Comparison of ENCODE assay signal across 18 mouse cellular contexts in the genomic region with DNA sequence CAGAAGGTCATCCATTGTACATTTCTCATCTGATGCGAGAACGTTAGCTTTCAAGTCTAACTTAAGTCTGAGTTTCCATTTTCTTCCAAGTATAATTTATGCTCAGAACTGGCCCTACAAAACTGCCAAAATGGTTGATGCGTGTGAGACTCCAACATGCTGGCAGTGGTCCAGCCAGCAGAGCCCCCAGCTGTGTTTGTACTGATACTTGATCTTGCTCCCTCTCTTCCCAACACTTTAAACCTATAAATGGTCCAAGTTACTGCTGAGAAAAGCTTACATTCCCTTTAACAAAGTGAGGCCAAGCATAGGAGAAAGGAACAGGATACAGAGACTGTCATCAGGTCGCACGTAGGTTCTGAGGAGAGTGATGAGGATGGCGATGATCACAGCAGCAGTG.
DNase-seq lines count a peak whose midpoint lies in the region; ATAC-seq and TF ChIP-seq lines count a peak whose summit lies in the region.
"Had no signal": no experiment of that assay in that cellular context is flagged by ENCODE, and none has a peak within 500 bp of the region (broad histone marks: within the 10 kb centered on the region; RNA-seq: fewer than 3 reads in every experiment).

No protein-coding gene starts in this region.

- H3K4me2 ChIP-seq in forebrain, embryonic 14.5 days (ENCODE audit: low read length) = no peak overlapping the region
- no peak overlapping the region for H3K4me2 ChIP-seq in forebrain, postnatal 0 days (ENCODE audit: low read depth)
- no peak overlapping the region for H3K4me2 ChIP-seq in kidney, postnatal 0 days (ENCODE audit: low read length)
- H3K4me2 ChIP-seq in midbrain, postnatal 0 days (ENCODE audit: low read depth, low read length, poor library complexity, severe bottlenecking) = no peak overlapping the region
- no peak overlapping the region for H3K4me2 ChIP-seq in midbrain, embryonic 13.5 days (replicated peaks)
- H3K4me2 ChIP-seq in stomach, embryonic 16.5 days (ENCODE audit: low read depth, low read length) = no peak overlapping the region
- H3K4me2 ChIP-seq: forebrain, embryonic 12.5 days; heart, embryonic 11.5 days; liver, embryonic 13.5 days; midbrain, embryonic 12.5 days had no signal

- no peak for TF ChIP-seq CTCF in forebrain, postnatal 0 days (IDR thresholded peaks at IDR 0.05; ENCODE audit: low read depth)
- TF ChIP-seq CTCF in kidney, postnatal 0 days (IDR thresholded peaks at IDR 0.05; ENCODE audit: low read depth) = no peak
- no peak for TF ChIP-seq CTCF in midbrain, postnatal 0 days (IDR thresholded peaks at IDR 0.05)

- no peak overlapping the region for H3K9ac ChIP-seq in forebrain, embryonic 14.5 days (ENCODE audit: low read length)
- no peak overlapping the region for H3K9ac ChIP-seq in forebrain, postnatal 0 days
- no peak overlapping the region for H3K9ac ChIP-seq in kidney, postnatal 0 days (ENCODE audit: low read depth, low read length)
- no peak overlapping the region for H3K9ac ChIP-seq in midbrain, postnatal 0 days (replicated peaks; ENCODE audit: low read length, poor library complexity, severe bottlenecking)
- no peak overlapping the region for H3K9ac ChIP-seq in midbrain, embryonic 13.5 days (replicated peaks)
- no peak overlapping the region for H3K9ac ChIP-seq in stomach, embryonic 16.5 days (ENCODE audit: low read length)
- H3K9ac ChIP-seq: forebrain, embryonic 12.5 days; liver, embryonic 13.5 days; midbrain, embryonic 12.5 days had no signal

- ATAC-seq in forebrain, embryonic 14.5 days = no peak
- ATAC-seq in forebrain, postnatal 0 days = no peak
- no peak; the same call in 1 of the 2 replicates for ATAC-seq in kidney, postnatal 0 days (replicated peaks; ENCODE audit: low FRiP score, low read depth)
- ATAC-seq in midbrain, postnatal 0 days (ENCODE audit: low FRiP score) = no peak
- no peak for ATAC-seq in midbrain, embryonic 13.5 days
- peak; percentile 68; the same call in 1 of the 2 replicates for ATAC-seq in stomach, embryonic 16.5 days (ENCODE audit: insufficient read depth, low FRiP score)

- H3K4me3 ChIP-seq in forebrain, embryonic 14.5 days (ENCODE audit: low read depth, low read length) = no peak overlapping the region
- H3K4me3 ChIP-seq in forebrain, postnatal 0 days (ENCODE audit: low read depth, low read length) = no peak overlapping the region
- no peak overlapping the region for H3K4me3 ChIP-seq in kidney, postnatal 0 days (replicated peaks; ENCODE audit: low read depth, low read length)
- no peak overlapping the region for H3K4me3 ChIP-seq in midbrain, postnatal 0 days (ENCODE audit: low read depth, low read length)
- no peak overlapping the region for H3K4me3 ChIP-seq in midbrain, embryonic 13.5 days (replicated peaks)
- H3K4me3 ChIP-seq in stomach, embryonic 16.5 days (replicated peaks; ENCODE audit: low read length) = no peak overlapping the region
- H3K4me3 ChIP-seq: forebrain, embryonic 12.5 days; liver, embryonic 13.5 days; midbrain, embryonic 12.5 days had no signal

- no peaks in the 10 kb centered on the region for H3K9me3 ChIP-seq in forebrain, embryonic 14.5 days (replicated peaks; ENCODE audit: control insufficient read depth, low read length)
- H3K9me3 ChIP-seq in forebrain, postnatal 0 days (ENCODE audit: low read length) = no peaks in the 10 kb centered on the region
- no peaks in the 10 kb centered on the region for H3K9me3 ChIP-seq in kidney, postnatal 0 days (replicated peaks; ENCODE audit: low read length)
- no peaks in the 10 kb centered on the region for H3K9me3 ChIP-seq in midbrain, postnatal 0 days (ENCODE audit: low read length)
- H3K9me3 ChIP-seq in midbrain, embryonic 13.5 days = no peaks in the 10 kb centered on the region
- no peaks in the 10 kb centered on the region; the same call in 1 of the 2 replicates for H3K9me3 ChIP-seq in stomach, embryonic 16.5 days (replicated peaks; ENCODE audit: control insufficient read depth, low read length)
- H3K9me3 ChIP-seq: forebrain, embryonic 12.5 days; liver, embryonic 13.5 days; midbrain, embryonic 12.5 days had no signal

- WGBS in forebrain, embryonic 14.5 days = 68% methylated on average over 6 of the region's 6 CpGs
- 57% methylated on average over 6 of the region's 6 CpGs for WGBS in forebrain, postnatal 0 days
- WGBS in kidney, postnatal 0 days = 37% methylated on average over 6 of the region's 6 CpGs
- 81% methylated on average over 6 of the region's 6 CpGs for WGBS in midbrain, postnatal 0 days
- WGBS in midbrain, embryonic 13.5 days = 84% methylated on average over 6 of the region's 6 CpGs
- 53% methylated on average over 6 of the region's 6 CpGs for WGBS in stomach, embryonic 16.5 days

- DNase-seq in forebrain, embryonic 14.5 days (ENCODE audit: low spot score) = peak; percentile 23
- no peak for DNase-seq in forebrain, postnatal 0 days
- DNase-seq in kidney, postnatal 0 days (ENCODE audit: low spot score) = peak; percentile 77
- DNase-seq in kidney, postnatal 10 days = no peak
- DNase-seq in midbrain, postnatal 0 days (ENCODE audit: low spot score) = peak; percentile 19
- DNase-seq in spleen, postnatal 14 days (ENCODE audit: low spot score in 2 of 2) = no peak
- DNase-seq: adrenal gland, adult 8-10 months; cerebellum, adult 11 months; cerebellum, postnatal 36 days; heart, postnatal 14 days; layer of hippocampus, postnatal 36 days; liver, embryonic 13.5 days; lung, postnatal 36 days had no signal

- H3K4me1 ChIP-seq in forebrain, embryonic 14.5 days (ENCODE audit: control insufficient read depth, insufficient read depth, low read length) = no peaks in the 10 kb centered on the region
- H3K4me1 ChIP-seq in forebrain, postnatal 0 days (ENCODE audit: insufficient read depth) = no peaks in the 10 kb centered on the region
- no peaks in the 10 kb centered on the region for H3K4me1 ChIP-seq in kidney, postnatal 0 days (replicated peaks; ENCODE audit: insufficient read depth, low read length)
- H3K4me1 ChIP-seq in midbrain, postnatal 0 days (ENCODE audit: insufficient read depth, low read length) = no peaks in the 10 kb centered on the region
- H3K4me1 ChIP-seq in midbrain, embryonic 13.5 days (replicated peaks) = no peaks in the 10 kb centered on the region
- H3K4me1 ChIP-seq in stomach, embryonic 16.5 days (ENCODE audit: control insufficient read depth, insufficient read depth, low read length) = no peaks in the 10 kb centered on the region
- H3K4me1 ChIP-seq: forebrain, embryonic 12.5 days; liver, embryonic 13.5 days; midbrain, embryonic 12.5 days had no signal

- H3K27me3 ChIP-seq in forebrain, embryonic 14.5 days (replicated peaks; ENCODE audit: control insufficient read depth, insufficient read depth, low read length) = no peaks in the 10 kb centered on the region
- no peaks in the 10 kb centered on the region for H3K27me3 ChIP-seq in forebrain, postnatal 0 days (ENCODE audit: insufficient read depth, low read length)
- no peaks in the 10 kb centered on the region for H3K27me3 ChIP-seq in kidney, postnatal 0 days (ENCODE audit: insufficient read depth, low read length)
- H3K27me3 ChIP-seq in midbrain, postnatal 0 days (ENCODE audit: insufficient read depth, low read length) = no peaks in the 10 kb centered on the region
- H3K27me3 ChIP-seq in midbrain, embryonic 13.5 days = no peaks in the 10 kb centered on the region
- no peaks in the 10 kb centered on the region for H3K27me3 ChIP-seq in stomach, embryonic 16.5 days (ENCODE audit: control insufficient read depth, insufficient read depth, low read length)
- H3K27me3 ChIP-seq: forebrain, embryonic 12.5 days; liver, embryonic 13.5 days; midbrain, embryonic 12.5 days had no signal

- no peaks in the 10 kb centered on the region for H3K36me3 ChIP-seq in forebrain, embryonic 14.5 days (ENCODE audit: control insufficient read depth, insufficient read depth, low read length)
- H3K36me3 ChIP-seq in forebrain, postnatal 0 days (ENCODE audit: insufficient read depth) = 0 out of 2 replicates have a peak, but pooled peaks cover 3% of the 10 kb centered on the region
- H3K36me3 ChIP-seq in kidney, postnatal 0 days (ENCODE audit: insufficient read depth, low read length) = no peaks in the 10 kb centered on the region
- no peaks in the 10 kb centered on the region; the same call in 1 of the 2 replicates for H3K36me3 ChIP-seq in midbrain, postnatal 0 days (ENCODE audit: insufficient read depth, low read length)
- H3K36me3 ChIP-seq in midbrain, embryonic 13.5 days = 0 out of 2 replicates have a peak, but pooled peaks cover 10% of the 10 kb centered on the region
- no peaks in the 10 kb centered on the region for H3K36me3 ChIP-seq in stomach, embryonic 16.5 days (ENCODE audit: control insufficient read depth, insufficient read depth, low read length)
- H3K36me3 ChIP-seq: forebrain, embryonic 12.5 days; liver, embryonic 13.5 days had no signal

- no peak overlapping the region for H3K27ac ChIP-seq in forebrain, embryonic 14.5 days (ENCODE audit: low read depth, low read length)
- no peak overlapping the region for H3K27ac ChIP-seq in forebrain, postnatal 0 days (ENCODE audit: low read depth, low read length)
- no peak overlapping the region for H3K27ac ChIP-seq in kidney, postnatal 0 days
- no peak overlapping the region for H3K27ac ChIP-seq in midbrain, postnatal 0 days (ENCODE audit: low read depth, low read length)
- no peak overlapping the region for H3K27ac ChIP-seq in midbrain, embryonic 13.5 days
- H3K27ac ChIP-seq in stomach, embryonic 16.5 days (ENCODE audit: low read length) = no peak overlapping the region
- H3K27ac ChIP-seq: forebrain, embryonic 12.5 days; liver, embryonic 13.5 days; midbrain, embryonic 12.5 days had no signal

Comparison
In these comparisons a context has a peak if more than half of its experiments do, and no peak if none do; other contexts are left out.
1. DNase-seq: peak in forebrain, embryonic 14.5 days (single experiment), kidney, postnatal 0 days (single experiment) and midbrain, postnatal 0 days (single experiment); none in forebrain, postnatal 0 days (single experiment), kidney, postnatal 10 days (single experiment) and spleen, postnatal 14 days (0 of 2).